Mouse (Mus musculus) midbrain, embryonic 16.5 days (tissue): Measurements from ENCODE around the gene Mip. TPM values are rescaled to one million over a fixed set of nuclear protein-coding genes. Genes with fewer than 3 reads are reported as not detected.
A peak's percentile ranks its signal among the peaks of the same experiment; 100 is the strongest.

Source experiments
- ATAC-seq: fragments of 200-750 bp; cut with Nextera tagmentation; 2 replicates; pipeline ENCODE4 v1.8.0; 2017; ENCODE audit warnings: moderate TSS enrichment
- H3K27ac ChIP-seq: fragments of 300-500 bp; sonication (generic); 2 replicates; pipeline ENCODE4 v1.5.1; 2014; ENCODE audit warnings: mild to moderate bottlenecking, low read length, mixed read lengths
- H3K27me3 ChIP-seq: fragments of 300-500 bp; sonication (generic); 2 replicates; pipeline ENCODE4 v1.6.1; 2014; ENCODE audit warnings: low read depth, low read length, mixed read lengths; ENCODE audit not compliant: control insufficient read depth, insufficient read depth
- H3K36me3 ChIP-seq: fragments of 300-500 bp; sonication (generic); 2 replicates; pipeline ENCODE4 v1.6.1; 2014; ENCODE audit warnings: mild to moderate bottlenecking, low read length, moderate library complexity, mixed read lengths; ENCODE audit not compliant: control insufficient read depth, insufficient read depth
- H3K4me1 ChIP-seq: fragments of 300-500 bp; sonication (generic); 2 replicates; pipeline ENCODE4 v1.6.1; 2014; ENCODE audit warnings: mild to moderate bottlenecking, low read length, mixed read lengths; ENCODE audit not compliant: control insufficient read depth, insufficient read depth
- H3K4me2 ChIP-seq: fragments of 300-500 bp; sonication (generic); 2 replicates; pipeline ENCODE4 v1.6.1; 2014; ENCODE audit warnings: mild to moderate bottlenecking, low read length, mixed read lengths
- H3K4me3 ChIP-seq: fragments of 300-500 bp; sonication (generic); 2 replicates; pipeline ENCODE4 v1.5.1; 2014; ENCODE audit warnings: low read depth, mild to moderate bottlenecking, low read length, moderate library complexity, mixed read lengths
- H3K9ac ChIP-seq: fragments of 300-500 bp; sonication (generic); 2 replicates; pipeline ENCODE4 v1.6.1; 2014; ENCODE audit warnings: low read depth, low read length, mixed read lengths
- H3K9me3 ChIP-seq: fragments of 300-500 bp; sonication (generic); replicated peaks from 2 replicates; pipeline ENCODE4 v1.6.1; 2014; ENCODE audit warnings: mild to moderate bottlenecking, low read length, mixed read lengths; ENCODE audit not compliant: control insufficient read depth, poor library complexity, severe bottlenecking
- WGBS: fragments of 180-500 bp; shearing (Covaris S2); extraction: QIAGEN DNeasy Blood & Tissue Kit; methylation state at CpG from one replicate; pipeline ENCODE4 v1.1.7; 2014; 5-methylcytosine and 5-hydroxymethylcytosine counted together
- polyA plus RNA-seq: library from polyadenylated mRNA; unstranded; fragments of >200 nt; fragmentation: Nextera tagmentation; extraction: Ambion mirVana; gene quantifications from 2 replicates; pipeline ENCODE4 v1.2.1, GENCODE M21; 2015

The Mip gene
- polyA plus RNA-seq, 1 experiment from 2014 or later = 0.11 TPM

DNA sequence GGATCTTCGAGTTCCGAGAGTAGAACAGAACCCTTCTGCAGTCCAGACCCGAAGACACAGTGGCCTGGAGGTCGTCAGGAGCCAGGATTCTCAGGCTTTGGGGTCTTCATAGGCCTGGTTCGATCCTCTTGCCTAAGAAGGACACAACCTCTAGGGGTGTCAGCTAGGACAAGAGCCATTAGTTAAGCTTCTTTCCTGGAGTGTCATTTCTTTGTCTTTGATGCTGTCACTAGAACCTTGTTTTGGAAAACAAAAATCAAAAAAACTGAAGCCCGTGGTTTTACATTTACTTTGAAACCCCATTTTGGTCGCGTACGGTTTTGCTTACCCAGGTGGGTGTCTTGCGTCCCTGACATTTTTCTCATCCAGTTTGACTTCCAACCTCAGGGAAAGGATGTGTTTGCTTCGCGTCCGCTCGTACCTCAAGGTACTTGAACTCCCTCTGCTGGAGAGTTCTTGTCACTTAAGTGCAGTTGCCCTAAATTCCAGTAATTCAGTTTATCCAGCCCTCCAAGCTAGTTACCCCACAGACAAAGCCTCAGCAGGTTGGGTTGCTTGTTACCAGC is 6.9 kb downstream of the Mip start:
- Histone ChIP-seq H3K27ac (peak overlapping the region; percentile 91), H3K4me2 (peak overlapping the region; percentile 73), H3K4me3 (peak overlapping the region; percentile 74), H3K27me3 (no peaks in the 10 kb centered on the region), H3K36me3 (no peaks in the 10 kb centered on the region), H3K9ac (peak overlapping the region; percentile 84), H3K4me1 (peaks cover 9% of the 10 kb centered on the region), H3K9me3 (no peaks in the 10 kb centered on the region)
- WGBS = 0% methylated on average over 14 of the region's 14 CpGs
- ATAC-seq = no peak

DNA sequence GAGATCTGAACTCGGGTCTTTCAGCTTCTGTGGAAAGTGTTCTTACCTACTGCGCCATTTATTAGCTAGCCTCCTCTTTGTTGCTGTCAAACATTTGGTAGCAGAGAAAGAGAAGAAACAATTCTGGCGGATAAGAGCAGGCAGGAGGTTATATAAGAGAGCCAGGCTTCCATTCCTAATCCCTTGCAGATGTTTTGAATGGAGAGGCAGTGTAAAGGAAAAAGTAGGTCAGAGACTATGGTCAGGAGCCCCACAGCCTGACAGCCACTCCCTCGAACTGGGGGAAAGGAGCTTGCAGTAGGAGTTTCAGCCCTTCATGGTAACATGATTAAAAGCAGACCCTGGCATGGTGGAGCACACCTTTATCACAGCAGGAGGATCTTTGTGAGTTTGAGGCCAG is 10.7 kb downstream of the Mip start:
- peaks cover 6% of the 10 kb centered on the region for H3K4me1 ChIP-seq
- H3K9ac ChIP-seq = no peak overlapping the region
- 43% methylated on average over 4 of the region's 4 CpGs for WGBS
- no peak for ATAC-seq
- H3K9me3 ChIP-seq = no peaks in the 10 kb centered on the region
- H3K36me3 ChIP-seq = no peaks in the 10 kb centered on the region
- H3K4me2 ChIP-seq = no peak overlapping the region
- no peaks in the 10 kb centered on the region for H3K27me3 ChIP-seq
- H3K27ac ChIP-seq = no peak overlapping the region
- no peak overlapping the region for H3K4me3 ChIP-seq

DNA sequence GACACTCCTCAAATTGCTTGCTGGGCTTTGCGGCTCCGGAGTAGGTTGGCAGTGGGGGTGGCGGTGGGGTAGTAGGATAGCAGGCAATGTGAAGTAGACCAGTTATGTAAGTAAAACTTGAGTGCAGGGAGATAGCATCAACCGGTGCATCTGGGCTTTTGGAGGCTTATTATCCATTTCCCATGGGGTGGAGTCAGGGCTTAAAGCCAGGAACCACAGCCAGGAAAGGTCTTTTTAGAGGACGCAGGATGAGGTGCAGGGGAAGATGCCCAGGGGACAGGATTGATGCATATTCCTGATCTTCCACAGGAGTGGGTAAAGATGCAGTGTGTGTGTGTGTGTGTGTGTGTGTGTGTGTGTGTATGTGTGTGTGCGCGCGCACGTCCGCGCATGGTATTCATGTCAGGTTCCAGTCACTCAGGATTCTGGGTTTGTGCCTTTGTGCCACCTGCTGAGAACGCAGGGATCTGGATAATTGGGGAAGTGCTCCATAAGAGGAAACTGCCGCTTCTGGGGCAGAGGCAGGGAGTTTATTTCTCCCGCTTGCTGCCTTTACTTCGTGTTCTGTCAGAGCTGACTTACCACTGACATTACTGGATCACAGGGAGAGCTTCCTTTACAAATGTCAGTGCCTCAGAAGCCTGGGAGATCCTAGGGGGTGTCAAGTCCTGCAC is 12.3 kb downstream of the Mip start:
- peaks cover 1% of the 10 kb centered on the region for H3K4me1 ChIP-seq
- ATAC-seq = no peak
- no peaks in the 10 kb centered on the region for H3K36me3 ChIP-seq
- no peak overlapping the region for H3K9ac ChIP-seq
- H3K27ac ChIP-seq = no peak overlapping the region
- H3K9me3 ChIP-seq = no peaks in the 10 kb centered on the region
- no peak overlapping the region for H3K4me3 ChIP-seq
- H3K4me2 ChIP-seq = no peak overlapping the region
- H3K27me3 ChIP-seq = no peaks in the 10 kb centered on the region
- 76% methylated on average over 15 of the region's 15 CpGs for WGBS

DNA sequence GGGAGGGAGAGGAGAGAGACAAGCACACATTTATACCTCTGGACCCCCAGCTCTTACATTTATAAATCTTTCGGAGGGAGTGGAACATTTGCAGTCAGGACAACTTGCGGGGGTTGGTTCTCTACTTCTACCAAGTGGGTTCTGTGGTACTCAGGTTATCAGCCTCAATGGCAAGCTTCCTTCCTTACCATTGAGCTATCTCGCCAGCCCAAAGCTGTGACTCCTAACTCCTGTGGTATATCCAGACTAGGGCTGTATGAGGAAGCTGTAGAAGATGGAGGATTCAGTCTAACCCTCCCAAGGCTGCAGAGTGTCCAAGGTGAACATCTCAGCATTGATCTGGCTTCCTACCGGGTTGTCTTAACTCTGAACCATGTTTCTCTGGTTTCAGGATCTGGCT is 13.5 kb downstream of the Mip start:
- Histone ChIP-seq H3K9me3 (no peaks in the 10 kb centered on the region), H3K27me3 (no peaks in the 10 kb centered on the region), H3K36me3 (0 out of 2 replicates have a peak, but pooled peaks cover 4% of the 10 kb centered on the region), H3K4me3 (no peak overlapping the region), H3K27ac (no peak overlapping the region), H3K9ac (no peak overlapping the region), H3K4me2 (no peak overlapping the region), H3K4me1 (no peaks in the 10 kb centered on the region; the same call in 1 of the 2 replicates)
- ATAC-seq = no peak
- 94% methylated on average over 4 of the region's 4 CpGs for WGBS

DNA sequence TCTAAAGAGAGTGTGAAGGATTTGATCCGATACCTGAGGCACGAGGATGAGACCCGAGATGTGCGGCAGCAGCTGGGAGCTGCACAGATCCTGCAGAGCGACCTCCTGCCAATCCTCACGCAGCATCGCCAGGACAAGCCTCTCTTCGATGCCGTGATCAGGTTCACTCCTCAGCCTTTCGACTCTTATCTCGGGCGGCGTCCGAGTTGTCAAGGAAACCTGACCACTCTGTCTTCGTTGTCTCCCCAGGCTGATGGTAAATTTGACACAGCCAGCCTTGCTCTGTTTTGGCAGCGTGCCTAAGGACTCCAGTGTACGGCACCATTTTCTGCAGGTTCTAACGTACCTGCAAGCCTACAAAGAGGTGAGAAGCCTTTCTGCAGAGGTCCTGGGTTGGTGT is 14.5 kb downstream of the Mip start:
- Histone ChIP-seq H3K9me3 (no peaks in the 10 kb centered on the region), H3K4me1 (no peaks in the 10 kb centered on the region; the same call in 1 of the 2 replicates), H3K4me2 (no peak overlapping the region), H3K9ac (no peak overlapping the region), H3K4me3 (no peak overlapping the region), H3K27ac (no peak overlapping the region), H3K36me3 (0 out of 2 replicates have a peak, but pooled peaks cover 4% of the 10 kb centered on the region), H3K27me3 (no peaks in the 10 kb centered on the region)
- WGBS = 95% methylated on average over 18 of the region's 18 CpGs
- ATAC-seq = no peak

DNA sequence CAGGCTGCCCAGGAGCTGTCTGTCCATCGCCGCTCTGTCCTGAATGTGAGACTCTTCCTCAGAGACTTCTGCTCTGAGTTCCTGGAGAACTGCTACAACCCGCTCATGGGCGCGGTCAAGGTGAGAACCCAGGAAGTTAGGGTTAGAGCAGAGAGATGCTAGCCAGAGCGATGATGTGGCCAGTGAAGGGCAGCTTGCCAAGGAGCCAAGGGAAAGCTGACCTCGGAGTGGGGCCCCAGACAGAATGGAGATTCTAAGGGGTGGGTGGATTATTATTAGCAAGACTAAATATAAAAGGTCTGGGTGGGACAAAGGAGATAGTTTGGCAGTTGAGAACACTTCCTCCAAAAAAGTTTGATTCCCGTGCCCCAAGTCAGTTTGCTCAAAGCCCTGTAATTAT is 17.6 kb downstream of the Mip start:
- no peak overlapping the region for H3K27ac ChIP-seq
- 88% methylated on average over 8 of the region's 8 CpGs for WGBS
- no peak overlapping the region for H3K4me2 ChIP-seq
- H3K9me3 ChIP-seq = no peaks in the 10 kb centered on the region
- no peak overlapping the region for H3K4me3 ChIP-seq
- no peaks in the 10 kb centered on the region for H3K27me3 ChIP-seq
- peaks cover 9% of the 10 kb centered on the region; the same call in 1 of the 2 replicates for H3K36me3 ChIP-seq
- no peak overlapping the region for H3K9ac ChIP-seq
- no peak for ATAC-seq
- H3K4me1 ChIP-seq = no peaks in the 10 kb centered on the region

DNA sequence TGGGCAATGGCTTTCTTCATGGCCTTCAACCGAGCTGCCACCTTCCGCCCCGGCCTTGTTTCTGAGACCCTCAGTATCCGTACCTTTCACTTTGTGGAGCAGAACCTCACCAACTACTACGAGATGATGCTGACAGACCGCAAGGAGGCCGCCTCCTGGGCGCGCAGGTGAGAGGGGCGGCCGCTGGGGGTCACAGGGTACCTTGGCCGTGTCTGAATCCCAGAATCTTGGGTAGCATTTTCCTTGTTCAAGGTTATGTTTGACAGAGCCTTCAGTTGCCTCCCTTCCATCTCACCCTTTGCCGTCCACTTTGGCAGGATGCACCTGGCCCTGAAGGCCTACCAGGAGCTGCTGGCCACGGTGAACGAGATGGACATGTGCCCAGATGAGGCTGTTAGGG is 18.5 kb downstream of the Mip start:
- Histone ChIP-seq H3K27me3 (no peaks in the 10 kb centered on the region), H3K9ac (no peak overlapping the region), H3K4me1 (no peaks in the 10 kb centered on the region), H3K9me3 (no peaks in the 10 kb centered on the region), H3K36me3 (peaks cover 9% of the 10 kb centered on the region; the same call in 1 of the 2 replicates), H3K27ac (no peak overlapping the region), H3K4me3 (no peak overlapping the region), H3K4me2 (no peak overlapping the region)
- 97% methylated on average over 15 of the region's 15 CpGs for whole genome bisulfite sequencing
- no peak for ATAC-seq

DNA sequence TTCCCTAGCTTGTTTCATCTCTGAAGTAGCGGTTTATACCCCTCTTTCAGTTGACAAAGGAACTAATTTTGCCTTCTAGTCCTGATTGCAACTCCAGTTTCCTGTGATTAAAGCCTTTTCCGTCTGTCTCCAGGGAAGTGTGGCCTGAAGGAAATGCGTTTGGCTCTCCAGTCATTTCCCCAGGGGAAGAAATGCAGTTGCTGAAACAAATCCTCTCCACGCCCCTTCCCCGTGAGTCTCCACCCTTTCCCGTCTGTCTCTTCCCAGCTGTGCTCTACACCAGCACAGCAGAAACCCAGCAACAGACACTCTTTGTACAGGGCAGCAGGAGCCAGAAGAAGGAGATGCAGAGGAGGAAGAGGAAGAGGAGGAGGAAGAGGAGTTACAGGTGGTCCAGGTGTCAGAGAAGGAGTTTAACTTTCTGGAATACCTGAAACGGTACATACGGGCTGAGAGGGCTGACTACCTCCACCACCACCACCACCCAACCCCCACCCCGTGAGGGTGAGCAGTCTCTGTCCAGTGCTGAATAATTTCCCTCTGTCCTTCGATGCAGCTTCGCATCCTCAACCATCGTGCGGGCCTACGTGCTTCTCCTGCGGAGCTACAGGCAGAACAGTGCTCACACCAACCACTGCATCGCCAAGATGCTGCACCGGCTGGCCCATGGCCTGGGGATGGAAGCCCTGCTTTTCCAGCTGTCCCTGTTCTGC is 21.5 kb downstream of the Mip start:
- no peak for ATAC-seq
- Histone ChIP-seq H3K9ac (no peak overlapping the region), H3K27ac (0 out of 2 replicates have a peak overlapping the region, but pooled peaks have one; percentile 7), H3K27me3 (no peaks in the 10 kb centered on the region), H3K36me3 (peaks cover 22% of the 10 kb centered on the region), H3K4me3 (no peak overlapping the region), H3K4me1 (no peaks in the 10 kb centered on the region), H3K4me2 (no peak overlapping the region), H3K9me3 (no peaks in the 10 kb centered on the region)
- WGBS = 91% methylated on average over 17 of the region's 17 CpGs

DNA sequence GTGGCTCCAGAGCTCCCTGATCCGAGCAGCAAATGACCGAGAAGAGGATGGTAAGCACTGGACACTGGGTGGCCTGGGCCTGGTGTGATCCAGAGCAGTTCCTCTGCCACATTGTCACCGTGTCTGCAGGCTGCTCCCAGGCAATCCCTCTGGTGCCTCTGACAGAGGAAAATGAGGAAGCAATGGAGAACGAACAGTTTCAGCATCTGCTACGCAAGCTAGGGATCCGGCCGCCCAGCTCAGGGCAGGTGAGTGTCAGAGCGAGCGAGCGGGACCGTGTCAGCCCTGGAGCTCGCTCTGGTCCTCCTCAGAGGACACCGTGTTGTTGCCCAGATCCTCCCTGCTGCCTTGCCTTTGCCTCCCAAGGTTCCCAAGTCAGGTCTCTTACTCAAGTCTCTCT is 24.9 kb downstream of the Mip start:
- Histone ChIP-seq H3K4me3 (no peak overlapping the region), H3K4me2 (no peak overlapping the region), H3K9ac (no peak overlapping the region), H3K27ac (no peak overlapping the region), H3K4me1 (no peaks in the 10 kb centered on the region), H3K9me3 (no peaks in the 10 kb centered on the region), H3K36me3 (peaks cover 19% of the 10 kb centered on the region), H3K27me3 (no peaks in the 10 kb centered on the region)
- ATAC-seq = no peak
- WGBS = 85% methylated on average over 9 of the region's 13 CpGs
